13 mouse cellular contexts compared by ENCODE assay signal in the genomic region with DNA sequence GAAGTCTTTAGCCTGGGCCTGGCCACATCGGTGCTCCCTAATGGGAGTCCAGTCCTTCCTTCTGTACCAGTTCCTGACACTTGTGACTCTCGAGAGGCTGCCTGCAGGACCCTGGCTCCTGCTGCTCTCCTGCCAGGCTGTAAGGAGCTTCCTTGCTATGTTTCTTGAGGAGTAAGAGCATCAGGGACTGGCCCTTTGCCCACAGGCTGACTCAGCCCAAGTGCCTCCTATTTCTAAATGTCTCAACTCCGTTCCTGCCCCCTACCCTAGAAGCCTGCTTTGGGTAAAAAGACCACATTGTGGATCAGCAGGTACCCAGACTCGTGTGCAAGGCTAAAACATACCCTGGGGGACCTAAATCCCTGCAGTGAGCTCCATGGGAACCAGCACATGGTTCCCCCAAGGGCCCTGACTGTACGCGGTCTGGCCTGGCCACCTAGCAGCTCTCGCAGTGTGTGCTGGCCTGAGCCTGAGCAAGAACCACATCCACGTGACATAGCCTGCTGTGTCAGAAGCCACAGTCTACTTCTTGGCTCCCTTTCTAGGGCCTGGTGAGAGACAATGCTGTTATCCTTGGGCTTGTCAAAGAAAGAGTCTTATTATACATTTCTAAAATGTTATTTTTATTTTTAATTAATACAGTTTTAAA. TPM values are rescaled to one million over a fixed set of nuclear protein-coding genes. Genes with fewer than 3 reads are reported as not detected.
DNase-seq lines count a peak whose midpoint lies in the region; ATAC-seq and TF ChIP-seq lines count a peak whose summit lies in the region.
"Had no signal": no experiment of that assay in that cellular context is flagged by ENCODE, and none has a peak within 500 bp of the region (broad histone marks: within the 10 kb centered on the region; RNA-seq: fewer than 3 reads in every experiment).

No protein-coding gene starts in this region.

- H3K36me3 ChIP-seq in midbrain, postnatal 0 days (ENCODE audit: insufficient read depth, low read length) = no peaks in the 10 kb centered on the region
- H3K36me3 ChIP-seq in midbrain, embryonic 11.5 days (ENCODE audit: control insufficient read depth, insufficient read depth, low read length) = no peaks in the 10 kb centered on the region
- no peaks in the 10 kb centered on the region for H3K36me3 ChIP-seq in hindbrain, postnatal 0 days (ENCODE audit: insufficient read depth, low read length)
- no peaks in the 10 kb centered on the region for H3K36me3 ChIP-seq in kidney, embryonic 14.5 days (ENCODE audit: control insufficient read depth, insufficient read depth, low read length)
- H3K36me3 ChIP-seq: limb, embryonic 10.5 days had no signal

- WGBS in midbrain, postnatal 0 days = 57% methylated on average over 8 of the region's 8 CpGs
- 71% methylated on average over 8 of the region's 8 CpGs for WGBS in midbrain, embryonic 11.5 days
- 37% methylated on average over 8 of the region's 8 CpGs for WGBS in hindbrain, postnatal 0 days
- WGBS in kidney, embryonic 14.5 days = 80% methylated on average over 8 of the region's 8 CpGs

- no peaks in the 10 kb centered on the region for H3K27me3 ChIP-seq in midbrain, postnatal 0 days (ENCODE audit: insufficient read depth, low read length)
- H3K27me3 ChIP-seq in midbrain, embryonic 11.5 days (ENCODE audit: control insufficient read depth, insufficient read depth, low read length) = no peaks in the 10 kb centered on the region
- no peaks in the 10 kb centered on the region for H3K27me3 ChIP-seq in hindbrain, postnatal 0 days (ENCODE audit: insufficient read depth, low read length)
- no peaks in the 10 kb centered on the region for H3K27me3 ChIP-seq in kidney, embryonic 14.5 days (ENCODE audit: control insufficient read depth, insufficient read depth, low read length)
- H3K27me3 ChIP-seq: embryonic facial prominence, embryonic 13.5 days had no signal

- H3K4me2 ChIP-seq in midbrain, postnatal 0 days (ENCODE audit: low read depth, low read length, poor library complexity, severe bottlenecking) = no peak overlapping the region
- H3K4me2 ChIP-seq in midbrain, embryonic 11.5 days = no peak overlapping the region
- H3K4me2 ChIP-seq in hindbrain, postnatal 0 days (ENCODE audit: low read depth, low read length) = no peak overlapping the region
- no peak overlapping the region for H3K4me2 ChIP-seq in kidney, embryonic 14.5 days (replicated peaks; ENCODE audit: low read depth, low read length)
- H3K4me2 ChIP-seq: embryonic facial prominence, embryonic 13.5 days had no signal

- peak; percentile 74; the same call in 1 of the 2 replicates for ATAC-seq in cerebellum, adult (ENCODE audit: insufficient number of reproducible peaks, low FRiP score, low TSS enrichment)
- no peak for ATAC-seq in midbrain, postnatal 0 days (ENCODE audit: low FRiP score)
- ATAC-seq in midbrain, embryonic 11.5 days (ENCODE audit: low FRiP score) = no peak
- no peak for ATAC-seq in hindbrain, postnatal 0 days
- ATAC-seq in megakaryocyte-erythroid progenitor cell, adult 5-6 weeks (replicated peaks; ENCODE audit: low FRiP score, low TSS enrichment, poor library complexity, severe bottlenecking) = no peak
- no peak for ATAC-seq in kidney, embryonic 14.5 days (ENCODE audit: low FRiP score, low TSS enrichment)

- no peak overlapping the region for H3K9ac ChIP-seq in midbrain, postnatal 0 days (replicated peaks; ENCODE audit: low read length, poor library complexity, severe bottlenecking)
- no peak overlapping the region for H3K9ac ChIP-seq in midbrain, embryonic 11.5 days (ENCODE audit: low read length)
- H3K9ac ChIP-seq in hindbrain, postnatal 0 days (replicated peaks; ENCODE audit: low read length) = no peak overlapping the region
- no peak overlapping the region for H3K9ac ChIP-seq in kidney, embryonic 14.5 days (ENCODE audit: low read depth, low read length)
- H3K9ac ChIP-seq: embryonic facial prominence, embryonic 13.5 days had no signal

- TF ChIP-seq CTCF in midbrain, postnatal 0 days (IDR thresholded peaks at IDR 0.05) = no peak
- TF ChIP-seq CTCF in hindbrain, postnatal 0 days (IDR thresholded peaks at IDR 0.05; ENCODE audit: low read depth) = no peak

- no peaks in the 10 kb centered on the region for H3K9me3 ChIP-seq in midbrain, postnatal 0 days (ENCODE audit: low read length)
- no peaks in the 10 kb centered on the region for H3K9me3 ChIP-seq in midbrain, embryonic 11.5 days (ENCODE audit: control insufficient read depth, low read length)
- H3K9me3 ChIP-seq in hindbrain, postnatal 0 days (ENCODE audit: low read length) = no peaks in the 10 kb centered on the region
- H3K9me3 ChIP-seq in kidney, embryonic 14.5 days (ENCODE audit: control insufficient read depth, low read length) = no peaks in the 10 kb centered on the region
- H3K9me3 ChIP-seq: embryonic facial prominence, embryonic 13.5 days; limb, embryonic 10.5 days had no signal

- peaks cover 6% of the 10 kb centered on the region for H3K4me1 ChIP-seq in midbrain, postnatal 0 days (ENCODE audit: insufficient read depth, low read length)
- peaks cover 15% of the 10 kb centered on the region for H3K4me1 ChIP-seq in midbrain, embryonic 11.5 days (ENCODE audit: control insufficient read depth, insufficient read depth, low read length)
- H3K4me1 ChIP-seq in hindbrain, postnatal 0 days (ENCODE audit: insufficient read depth, low read length) = peaks cover 5% of the 10 kb centered on the region
- no peaks in the 10 kb centered on the region for H3K4me1 ChIP-seq in kidney, embryonic 14.5 days (ENCODE audit: control insufficient read depth, insufficient read depth, low read length)

- DNase-seq in cerebellum, postnatal 4 days (ENCODE audit: low spot score in 2 of 2) = no peak
- peak; percentile 21 for DNase-seq in midbrain, postnatal 0 days (ENCODE audit: low spot score)
- no peak for DNase-seq in midbrain, embryonic 11.5 days (ENCODE audit: low spot score, missing footprints)
- DNase-seq in cerebellum, postnatal 36 days = peak; percentile 70 to 77
- DNase-seq in hindbrain, postnatal 0 days (ENCODE audit: low spot score) = no peak
- DNase-seq: B cell, adult 2 months; right cerebral cortex, postnatal 14 days; thymus, postnatal 36 days had no signal

- no peak overlapping the region for H3K4me3 ChIP-seq in midbrain, postnatal 0 days (ENCODE audit: low read depth, low read length)
- H3K4me3 ChIP-seq in midbrain, embryonic 11.5 days (ENCODE audit: low read depth, low read length) = no peak overlapping the region
- H3K4me3 ChIP-seq in hindbrain, postnatal 0 days (ENCODE audit: low read length) = no peak overlapping the region
- H3K4me3 ChIP-seq in kidney, embryonic 14.5 days (ENCODE audit: low read length) = no peak overlapping the region
- H3K4me3 ChIP-seq: embryonic facial prominence, embryonic 13.5 days; limb, embryonic 10.5 days had no signal

- H3K27ac ChIP-seq in midbrain, postnatal 0 days (ENCODE audit: low read depth, low read length) = 0 out of 2 replicates have a peak overlapping the region, but pooled peaks have one; percentile 32
- no peak overlapping the region for H3K27ac ChIP-seq in midbrain, embryonic 11.5 days (ENCODE audit: low read depth, low read length)
- peak overlapping the region; percentile 58 for H3K27ac ChIP-seq in hindbrain, postnatal 0 days
- H3K27ac ChIP-seq in kidney, embryonic 14.5 days (ENCODE audit: low read depth, low read length) = no peak overlapping the region
- H3K27ac ChIP-seq: embryonic facial prominence, embryonic 13.5 days; limb, embryonic 10.5 days had no signal

RNA-seq across cellular contexts. Expression of a gene that starts 59.1 kb away (rescaled TPM):
- 49.1 and 53.5 TPM in 2 replicates for total RNA-seq in midbrain, postnatal 0 days (2014; rRNA removed)
- polyA plus RNA-seq in midbrain, postnatal 0 days (2015; fragmentation: Nextera tagmentation; extraction: Ambion mirVana) = 42.0 and 44.5 TPM in 2 replicates
- 44.4 and 46.8 TPM in 2 replicates for polyA plus RNA-seq in midbrain, embryonic 11.5 days (2014; fragmentation: Nextera tagmentation; extraction: Ambion mirVana)
- 47.4 and 61.6 TPM in 2 replicates for total RNA-seq in hindbrain, postnatal 0 days (2014; rRNA removed)
- 39.2 and 40.3 TPM in 2 replicates for polyA plus RNA-seq in hindbrain, postnatal 0 days (2015; fragmentation: Nextera tagmentation; extraction: Ambion mirVana)
- total RNA-seq in megakaryocyte-erythroid progenitor cell, adult 5-6 weeks (2014; fragmentation: Nextera tagmentation) = 20.2 and 21.2 TPM in 2 replicates
- 8.3 and 16.9 TPM in 2 replicates for total RNA-seq in megakaryocyte-erythroid progenitor cell, adult 5-6 weeks (2017)
- 34.0 and 45.2 TPM in 2 replicates for polyA plus RNA-seq in kidney, embryonic 14.5 days (2014; fragmentation: Nextera tagmentation; extraction: Ambion mirVana)

Comparison
In these comparisons a context has a peak if more than half of its experiments do, and no peak if none do; other contexts are left out.
1. DNase-seq: peak in midbrain, postnatal 0 days (single experiment) and cerebellum, postnatal 36 days (2 of 2); none in cerebellum, postnatal 4 days (0 of 2), midbrain, embryonic 11.5 days (single experiment) and hindbrain, postnatal 0 days (single experiment).
2. H3K27ac ChIP-seq: peak in midbrain, postnatal 0 days (single experiment) and hindbrain, postnatal 0 days (single experiment); none in midbrain, embryonic 11.5 days (single experiment) and kidney, embryonic 14.5 days (single experiment).